Mouse (Mus musculus) limb, embryonic 13.5 days (tissue): ENCODE results near the gene Gm13271. TPM values are rescaled to one million over a fixed set of nuclear protein-coding genes. Genes with fewer than 3 reads are reported as not detected.
"Not testable (repeated sequence)": the region's sequence is repeated elsewhere in the genome, so short reads cannot be mapped to it uniquely, and the experiment has no call there.

Experiments
- ATAC-seq: fragments of 200-750 bp; cut with Nextera tagmentation; 2 replicates; pipeline ENCODE4 v1.8.0; 2017; ENCODE audit warnings: low read depth, moderate number of reproducible peaks, moderate TSS enrichment; ENCODE audit not compliant: low FRiP score
- H3K27ac ChIP-seq: fragments of 300-500 bp; sonication (generic); 2 replicates; pipeline ENCODE4 v1.5.1; 2015; ENCODE audit warnings: inconsistent platforms, mild to moderate bottlenecking, moderate library complexity
- H3K27me3 ChIP-seq: fragments of 300-500 bp; sonication (generic); 2 replicates; pipeline ENCODE4 v1.6.1; 2015; ENCODE audit warnings: mild to moderate bottlenecking, inconsistent platforms
- H3K36me3 ChIP-seq: fragments of 300-500 bp; sonication (generic); 2 replicates; pipeline ENCODE4 v1.6.1; 2015; ENCODE audit warnings: inconsistent platforms, mild to moderate bottlenecking, moderate library complexity
- H3K4me1 ChIP-seq: fragments of 300-500 bp; sonication (generic); 2 replicates; pipeline ENCODE4 v1.6.1; 2015; ENCODE audit warnings: inconsistent platforms
- H3K4me2 ChIP-seq: fragments of 300-500 bp; sonication (generic); replicated peaks from 2 replicates; pipeline ENCODE4 v1.6.1; 2015; ENCODE audit warnings: inconsistent platforms, mild to moderate bottlenecking, moderate library complexity
- H3K4me3 ChIP-seq: fragments of 300-500 bp; sonication (generic); 2 replicates; pipeline ENCODE4 v1.5.1; 2015; ENCODE audit warnings: moderate library complexity, mild to moderate bottlenecking, inconsistent platforms
- H3K9ac ChIP-seq: fragments of 300-500 bp; sonication (generic); 2 replicates; pipeline ENCODE4 v1.6.1; 2015; ENCODE audit warnings: mild to moderate bottlenecking, inconsistent platforms
- H3K9me3 ChIP-seq: fragments of 300-500 bp; sonication (generic); 2 replicates; pipeline ENCODE4 v1.6.1; 2016; ENCODE audit warnings: inconsistent platforms
- WGBS: fragments of 180-500 bp; shearing (Covaris S2); methylation state at CpG from one replicate; pipeline ENCODE4 v1.1.7; 2015; 5-methylcytosine and 5-hydroxymethylcytosine counted together
- polyA plus RNA-seq: library from polyadenylated mRNA; unstranded; fragments of >200 nt; fragmentation: Nextera tagmentation; extraction: Ambion mirVana; gene quantifications from 2 replicates; pipeline ENCODE4 v1.2.1, GENCODE M21; 2015

The Gm13271 gene
- polyA plus RNA-seq, 1 experiment from 2014 or later = not detected

GRCm38 (mm10) chr4:88799365-88799764 is 44.7 kb downstream of the Gm13271 start, which contains the start of gene Gm13285:
Gene Gm13285 (plus strand): TSS chr4:88799665.
- ATAC-seq, H3K27ac ChIP-seq, H3K4me1 ChIP-seq, H3K9ac ChIP-seq, H3K36me3 ChIP-seq, H3K27me3 ChIP-seq, H3K4me2 ChIP-seq, H3K9me3 ChIP-seq, H3K4me3 ChIP-seq: not testable (repeated sequence)
- 21% methylated on average over 6 of the region's 7 CpGs for WGBS

GRCm38 (mm10) chr4:88802954-88803353 is 48.3 kb downstream of the Gm13271 start, which contains the start of gene Gm13287:
Gene Gm13287 (plus strand): TSS chr4:88803254.
- H3K9me3 ChIP-seq, H3K4me1 ChIP-seq, H3K27ac ChIP-seq, H3K27me3 ChIP-seq, H3K4me3 ChIP-seq, H3K36me3 ChIP-seq, ATAC-seq, H3K9ac ChIP-seq: not testable (repeated sequence)
- peak within 1 kb of the TSS; percentile 41; the same call in 1 of the 2 replicates for H3K4me2 ChIP-seq
- WGBS = no CpG with 5 or more reads among the region's 29 CpGs

Other genes starting within 250 kb of the Gm13271 start
- not detected in 2 replicates for gene Ifnb1, start 232.1 kb upstream of the Gm13271 start, polyA plus RNA-seq
- not detected in 2 replicates for gene Ifna15, start 196.6 kb upstream of the Gm13271 start, polyA plus RNA-seq
- not detected in 2 replicates for gene Ifna14, start 183.1 kb upstream of the Gm13271 start, polyA plus RNA-seq
- gene Ifna9, start 162.5 kb upstream of the Gm13271 start, polyA plus RNA-seq = not detected in 2 replicates
- gene Ifna12, start 151.5 kb upstream of the Gm13271 start, polyA plus RNA-seq = not detected in 2 replicates
- not detected in 2 replicates for gene C87499, start 120.5 kb upstream of the Gm13271 start, polyA plus RNA-seq
- gene Ifna13, start 110.4 kb upstream of the Gm13271 start, polyA plus RNA-seq = not detected in 2 replicates
- gene Ifna16, start 77.9 kb upstream of the Gm13271 start, polyA plus RNA-seq = not detected in 2 replicates
- gene Ifna2, start 71.0 kb upstream of the Gm13271 start, polyA plus RNA-seq = not detected in 2 replicates
- not detected in 2 replicates for gene Ifnab, start 63.5 kb upstream of the Gm13271 start, polyA plus RNA-seq
- 1.0 and 1.1 TPM in 2 replicates for gene Gm26566, start 33.1 kb upstream of the Gm13271 start, polyA plus RNA-seq
- gene Klhl9, start 32.4 kb upstream of the Gm13271 start, polyA plus RNA-seq = 123 and 130 TPM in 2 replicates
- 0.34 and 0.45 TPM in 2 replicates for gene Gm13283, start 5.3 kb downstream of the Gm13271 start, polyA plus RNA-seq
- gene Gm13290, start 19.0 kb downstream of the Gm13271 start, polyA plus RNA-seq = 0.46 and 0.59 TPM in 2 replicates
- not detected in 2 replicates for gene Gm13289, start 22.1 kb downstream of the Gm13271 start, polyA plus RNA-seq
- gene Gm13272, start 25.0 kb downstream of the Gm13271 start, polyA plus RNA-seq = not detected in 2 replicates
- gene Ifnz, start 27.3 kb downstream of the Gm13271 start, polyA plus RNA-seq = 0.27 and 0.41 TPM in 2 replicates
- gene Gm13276, start 30.8 kb downstream of the Gm13271 start, polyA plus RNA-seq = not detected in 2 replicates
- not detected in 2 replicates for gene Gm13277, start 33.8 kb downstream of the Gm13271 start, polyA plus RNA-seq
- gene Gm13278, start 36.7 kb downstream of the Gm13271 start, polyA plus RNA-seq = not detected in 2 replicates
- gene Gm13275, start 39.6 kb downstream of the Gm13271 start, polyA plus RNA-seq = not detected in 2 replicates
- not detected in 2 replicates for gene Gm13279, start 42.5 kb downstream of the Gm13271 start, polyA plus RNA-seq
- 0.76 and 1.0 TPM in 2 replicates for gene Gm13285, start 44.8 kb downstream of the Gm13271 start, polyA plus RNA-seq
- gene Gm13287, start 48.4 kb downstream of the Gm13271 start, polyA plus RNA-seq = not detected in 2 replicates
- not detected in 2 replicates for gene Gm13288, start 50.7 kb downstream of the Gm13271 start, polyA plus RNA-seq
- gene Ifna7, start 61.4 kb downstream of the Gm13271 start, polyA plus RNA-seq = not detected in 2 replicates
- gene Ifna11, start 65.1 kb downstream of the Gm13271 start, polyA plus RNA-seq = not detected in 2 replicates
- not detected in 2 replicates for gene Ifna6, start 72.5 kb downstream of the Gm13271 start, polyA plus RNA-seq
- not detected in 2 replicates for gene Ifna5, start 80.7 kb downstream of the Gm13271 start, polyA plus RNA-seq
- not detected in 2 replicates for gene Ifna4, start 87.0 kb downstream of the Gm13271 start, polyA plus RNA-seq
- gene Ifna1, start 95.2 kb downstream of the Gm13271 start, polyA plus RNA-seq = not detected in 2 replicates
- not detected in 2 replicates for gene Ifne, start 125.3 kb downstream of the Gm13271 start, polyA plus RNA-seq